In genomic region chr7:101378796-101379465, GRCm38 (mm10) we compare ENCODE assay signal across 9 mouse cellular contexts. TPM values are rescaled to one million over a fixed set of nuclear protein-coding genes. Genes with fewer than 3 reads are reported as not detected.
DNase-seq lines count a peak whose midpoint lies in the region; ATAC-seq and TF ChIP-seq lines count a peak whose summit lies in the region.
"Had no signal": no experiment of that assay in that cellular context is flagged by ENCODE, and none has a peak within 500 bp of the region (broad histone marks: within the 10 kb centered on the region; RNA-seq: fewer than 3 reads in every experiment).

No protein-coding gene starts in this region.

- H3K9ac ChIP-seq in hindbrain, embryonic 15.5 days: no peak overlapping the region
- H3K9ac ChIP-seq in hindbrain, embryonic 14.5 days: no peak overlapping the region
- H3K9ac ChIP-seq in intestine, postnatal 0 days (ENCODE audit: low read depth, low read length): peak overlapping the region; percentile 68
- no peak overlapping the region for H3K9ac ChIP-seq in liver, embryonic 16.5 days (ENCODE audit: low read depth, low read length)

- intact Hi-C loops in left cerebral cortex, postnatal 36 days (cut with DNase I): no loop called here

- H3K27ac ChIP-seq in hindbrain, embryonic 15.5 days (replicated peaks): no peak overlapping the region
- H3K27ac ChIP-seq in hindbrain, embryonic 14.5 days: no peak overlapping the region; the same call in 1 of the 2 replicates
- peak overlapping the region; percentile 45 for H3K27ac ChIP-seq in brown adipose tissue, adult 24 weeks (replicated peaks; ENCODE audit: low read depth, low read length)
- H3K27ac ChIP-seq in intestine, postnatal 0 days (ENCODE audit: low read depth, low read length): peak overlapping the region; percentile 78
- no peak overlapping the region for H3K27ac ChIP-seq in liver, embryonic 16.5 days (ENCODE audit: low read length)

- TF ChIP-seq CTCF in intestine, postnatal 0 days (IDR thresholded peaks at IDR 0.05; ENCODE audit: low read depth): no peak

- no peak overlapping the region for H3K4me3 ChIP-seq in hindbrain, embryonic 15.5 days
- H3K4me3 ChIP-seq in hindbrain, embryonic 14.5 days (replicated peaks; ENCODE audit: low read length): no peak overlapping the region
- H3K4me3 ChIP-seq in brown adipose tissue, adult 24 weeks (ENCODE audit: insufficient read depth, low read depth, low read length): peak overlapping the region; percentile 35
- peak overlapping the region; percentile 32 for H3K4me3 ChIP-seq in intestine, postnatal 0 days (ENCODE audit: low read depth, low read length)
- H3K4me3 ChIP-seq in liver, embryonic 16.5 days (ENCODE audit: low read depth, low read length): no peak overlapping the region

- H3K4me1 ChIP-seq in hindbrain, embryonic 15.5 days (replicated peaks): peaks cover 8% of the 10 kb centered on the region; the same call in 1 of the 2 replicates
- 0 out of 2 replicates have a peak, but pooled peaks cover 2% of the 10 kb centered on the region for H3K4me1 ChIP-seq in hindbrain, embryonic 14.5 days (replicated peaks; ENCODE audit: control insufficient read depth, insufficient read depth, low read length)
- peaks cover 16% of the 10 kb centered on the region for H3K4me1 ChIP-seq in brown adipose tissue, adult 24 weeks (ENCODE audit: control insufficient read depth, insufficient read depth, insufficient read length, low read length)
- no peaks in the 10 kb centered on the region; the same call in 1 of the 2 replicates for H3K4me1 ChIP-seq in intestine, postnatal 0 days (replicated peaks; ENCODE audit: control insufficient read depth, insufficient read depth, low read length)
- H3K4me1 ChIP-seq in liver, embryonic 16.5 days (ENCODE audit: control insufficient read depth, low read depth, low read length): peaks cover 25% of the 10 kb centered on the region

- H3K36me3 ChIP-seq in hindbrain, embryonic 15.5 days: no peaks in the 10 kb centered on the region
- no peaks in the 10 kb centered on the region for H3K36me3 ChIP-seq in hindbrain, embryonic 14.5 days (replicated peaks; ENCODE audit: control insufficient read depth, insufficient read depth)
- 0 out of 2 replicates have a peak, but pooled peaks cover 5% of the 10 kb centered on the region for H3K36me3 ChIP-seq in intestine, postnatal 0 days (ENCODE audit: control insufficient read depth, insufficient read depth)
- H3K36me3 ChIP-seq in liver, embryonic 16.5 days (ENCODE audit: control insufficient read depth, insufficient read depth): peaks cover 4% of the 10 kb centered on the region; the same call in 1 of the 2 replicates

- H3K9me3 ChIP-seq in hindbrain, embryonic 15.5 days: no peaks in the 10 kb centered on the region
- no peaks in the 10 kb centered on the region for H3K9me3 ChIP-seq in hindbrain, embryonic 14.5 days (ENCODE audit: control insufficient read depth, low read length)
- no peaks in the 10 kb centered on the region for H3K9me3 ChIP-seq in intestine, postnatal 0 days (ENCODE audit: control insufficient read depth)
- H3K9me3 ChIP-seq in liver, embryonic 16.5 days (replicated peaks; ENCODE audit: control insufficient read depth, low read length): no peaks in the 10 kb centered on the region

- ATAC-seq in hindbrain, embryonic 15.5 days (ENCODE audit: low FRiP score, low read depth): no peak
- ATAC-seq in hindbrain, embryonic 14.5 days (ENCODE audit: low FRiP score): no peak
- ATAC-seq in intestine, postnatal 0 days: no peak
- ATAC-seq in liver, embryonic 16.5 days (ENCODE audit: low read depth): no peak
- ATAC-seq in granulocyte monocyte progenitor cell, adult 5-6 weeks (replicated peaks; ENCODE audit: poor library complexity, severe bottlenecking): no peak

- 64% methylated on average over 5 of the region's 5 CpGs for WGBS in hindbrain, embryonic 15.5 days
- WGBS in hindbrain, embryonic 14.5 days: 64% methylated on average over 5 of the region's 5 CpGs
- WGBS in intestine, postnatal 0 days: 42% methylated on average over 5 of the region's 5 CpGs
- 44% methylated on average over 5 of the region's 5 CpGs for WGBS in liver, embryonic 16.5 days (ENCODE audit: insufficient replicate concordance)

- H3K4me2 ChIP-seq in hindbrain, embryonic 15.5 days: 0 out of 2 replicates have a peak overlapping the region, but pooled peaks have one; percentile 2
- no peak overlapping the region for H3K4me2 ChIP-seq in hindbrain, embryonic 14.5 days (replicated peaks)
- peak overlapping the region; percentile 70 for H3K4me2 ChIP-seq in intestine, postnatal 0 days (replicated peaks; ENCODE audit: low read depth)
- H3K4me2 ChIP-seq in liver, embryonic 16.5 days (ENCODE audit: low read depth, low read length): peak overlapping the region; percentile 42

- H3K27me3 ChIP-seq in hindbrain, embryonic 15.5 days: no peaks in the 10 kb centered on the region
- H3K27me3 ChIP-seq in hindbrain, embryonic 14.5 days (ENCODE audit: control insufficient read depth, insufficient read depth, low read length): no peaks in the 10 kb centered on the region
- no peaks in the 10 kb centered on the region for H3K27me3 ChIP-seq in intestine, postnatal 0 days (replicated peaks; ENCODE audit: control insufficient read depth, insufficient read depth, low read length)
- H3K27me3 ChIP-seq in liver, embryonic 16.5 days (ENCODE audit: control insufficient read depth, insufficient read depth, low read depth, low read length): no peaks in the 10 kb centered on the region

- DNase-seq in hindbrain, embryonic 14.5 days (ENCODE audit: low spot score): no peak
- no peak for DNase-seq in left cerebral cortex, postnatal 36 days (ENCODE audit: low spot score in 2 of 2)
- DNase-seq in layer of hippocampus, adult 9-10 months (ENCODE audit: low spot score): no peak
- DNase-seq: cerebellum, postnatal 14 days had no signal

RNA-seq across cellular contexts. Expression of gene Arap1, which starts 31.1 kb away (rescaled TPM):
- polyA plus RNA-seq in hindbrain, embryonic 15.5 days (2015; fragmentation: Nextera tagmentation; extraction: Ambion mirVana): 10.6 and 11.0 TPM in 2 replicates
- polyA plus RNA-seq in hindbrain, embryonic 14.5 days (2014; fragmentation: Nextera tagmentation; extraction: Ambion mirVana): 11.3 and 11.5 TPM in 2 replicates
- 23.3 and 25.6 TPM in 2 replicates for polyA plus RNA-seq in brown adipose tissue, adult 24 weeks (2012; ENCODE audit: insufficient read depth, insufficient read length, missing spikeins)
- polyA plus RNA-seq in intestine, postnatal 0 days (2015; fragmentation: Nextera tagmentation; extraction: Ambion mirVana): 31.2 and 35.3 TPM in 2 replicates
- polyA plus RNA-seq in liver, embryonic 16.5 days (2015; fragmentation: Nextera tagmentation; extraction: Ambion mirVana): 17.3 and 22.5 TPM in 2 replicates
- total RNA-seq in granulocyte monocyte progenitor cell, adult 5-6 weeks (2014; fragmentation: Nextera tagmentation): 59.2 and 81.5 TPM in 2 replicates
- 27.4 and 64.6 TPM in 2 replicates for total RNA-seq in granulocyte monocyte progenitor cell, adult 5-6 weeks (2017)
- total RNA-seq in left cerebral cortex, postnatal 36 days (2021): 10 to 100 TPM; 16.5 to 17.6 TPM

RNA-seq across cellular contexts. Expression of gene Gm45837, which starts 31.8 kb away (rescaled TPM):
- polyA plus RNA-seq in hindbrain, embryonic 15.5 days (2015; fragmentation: Nextera tagmentation; extraction: Ambion mirVana): not detected in 2 replicates
- 1.3 TPM in 1 of 2 replicates, not detected in the other for polyA plus RNA-seq in hindbrain, embryonic 14.5 days (2014; fragmentation: Nextera tagmentation; extraction: Ambion mirVana)
- polyA plus RNA-seq in brown adipose tissue, adult 24 weeks (2012; ENCODE audit: insufficient read depth, insufficient read length, missing spikeins): 16.1 TPM in 1 of 2 replicates, not detected in the other
- not detected in 2 replicates for polyA plus RNA-seq in intestine, postnatal 0 days (2015; fragmentation: Nextera tagmentation; extraction: Ambion mirVana)
- polyA plus RNA-seq in liver, embryonic 16.5 days (2015; fragmentation: Nextera tagmentation; extraction: Ambion mirVana): 4.0 TPM in 1 of 2 replicates, not detected in the other
- not detected in 2 replicates for total RNA-seq in granulocyte monocyte progenitor cell, adult 5-6 weeks (2014; fragmentation: Nextera tagmentation)
- 2.6 TPM in 1 of 2 replicates, not detected in the other for total RNA-seq in granulocyte monocyte progenitor cell, adult 5-6 weeks (2017)
- 1 to 10 TPM in 1 of 2 experiments, not detected in 1; 1.7 TPM for total RNA-seq in left cerebral cortex, postnatal 36 days (2021)

RNA-seq across cellular contexts. Expression of gene Pde2a, which starts 42.6 kb away (rescaled TPM):
- 31.3 and 34.8 TPM in 2 replicates for polyA plus RNA-seq in hindbrain, embryonic 15.5 days (2015; fragmentation: Nextera tagmentation; extraction: Ambion mirVana)
- polyA plus RNA-seq in hindbrain, embryonic 14.5 days (2014; fragmentation: Nextera tagmentation; extraction: Ambion mirVana): 25.9 and 26.6 TPM in 2 replicates
- 2.6 and 12.2 TPM in 2 replicates for polyA plus RNA-seq in brown adipose tissue, adult 24 weeks (2012; ENCODE audit: insufficient read depth, insufficient read length, missing spikeins)
- polyA plus RNA-seq in intestine, postnatal 0 days (2015; fragmentation: Nextera tagmentation; extraction: Ambion mirVana): 11.1 and 11.2 TPM in 2 replicates
- 14.3 and 14.6 TPM in 2 replicates for polyA plus RNA-seq in liver, embryonic 16.5 days (2015; fragmentation: Nextera tagmentation; extraction: Ambion mirVana)
- 15.8 and 21.1 TPM in 2 replicates for total RNA-seq in granulocyte monocyte progenitor cell, adult 5-6 weeks (2014; fragmentation: Nextera tagmentation)
- total RNA-seq in granulocyte monocyte progenitor cell, adult 5-6 weeks (2017): 23.1 and 28.5 TPM in 2 replicates
- total RNA-seq in left cerebral cortex, postnatal 36 days (2021): 100 to 1,000 TPM; 349 to 377 TPM

Comparison
In these comparisons a context has a peak if more than half of its experiments do, and no peak if none do; other contexts are left out.
1. H3K27ac ChIP-seq: peak in brown adipose tissue, adult 24 weeks (single experiment) and intestine, postnatal 0 days (single experiment); none in hindbrain, embryonic 15.5 days (single experiment), hindbrain, embryonic 14.5 days (single experiment) and liver, embryonic 16.5 days (single experiment).
2. H3K4me3 ChIP-seq: peak in brown adipose tissue, adult 24 weeks (single experiment) and intestine, postnatal 0 days (single experiment); none in hindbrain, embryonic 15.5 days (single experiment), hindbrain, embryonic 14.5 days (single experiment) and liver, embryonic 16.5 days (single experiment).